Mouse (Mus musculus) hindbrain, embryonic 11.5 days (tissue): ENCODE measurements around the gene Fam69a. TPM values are rescaled to one million over a fixed set of nuclear protein-coding genes. Genes with fewer than 3 reads are reported as not detected.
A peak's percentile ranks its signal among the peaks of the same experiment; 100 is the strongest.
"Not testable (repeated sequence)": the region's sequence is repeated elsewhere in the genome, so short reads cannot be mapped to it uniquely, and the experiment has no call there.

Experiments
- ATAC-seq: fragments of 200-750 bp; cut with Nextera tagmentation; 2 replicates; pipeline ENCODE4 v1.8.0; 2017; ENCODE audit warnings: mild to moderate bottlenecking, moderate TSS enrichment, moderate library complexity; ENCODE audit not compliant: low FRiP score
- DNase-seq: peaks from one replicate; pipeline ENCODE4 v3.0.0-alpha.2; 2015; ENCODE audit warnings: low spot score
- H3K27ac ChIP-seq: fragments of 300-500 bp; sonication (generic); 2 replicates; pipeline ENCODE4 v1.5.1; 2014; ENCODE audit warnings: mild to moderate bottlenecking, low read depth, low read length
- H3K27me3 ChIP-seq: fragments of 300-500 bp; sonication (generic); 2 replicates; pipeline ENCODE4 v1.6.1; 2014; ENCODE audit warnings: mild to moderate bottlenecking, low read length, moderate library complexity, mixed read lengths; ENCODE audit not compliant: control insufficient read depth, insufficient read depth
- H3K36me3 ChIP-seq: fragments of 300-500 bp; sonication (generic); 2 replicates; pipeline ENCODE4 v1.6.1; 2014; ENCODE audit warnings: mild to moderate bottlenecking, low read length, moderate library complexity, mixed read lengths; ENCODE audit not compliant: control insufficient read depth, insufficient read depth
- H3K4me1 ChIP-seq: fragments of 300-500 bp; sonication (generic); replicated peaks from 2 replicates; pipeline ENCODE4 v1.6.1; 2014; ENCODE audit warnings: low read length, mixed read lengths; ENCODE audit not compliant: control insufficient read depth, insufficient read depth
- H3K4me2 ChIP-seq: fragments of 300-500 bp; sonication (generic); replicated peaks from 2 replicates; pipeline ENCODE4 v1.6.1; 2014; ENCODE audit warnings: mild to moderate bottlenecking, low read depth, low read length
- H3K4me3 ChIP-seq: fragments of 300-500 bp; sonication (generic); 2 replicates; pipeline ENCODE4 v1.5.1; 2014; ENCODE audit warnings: low read depth, low read length
- H3K9ac ChIP-seq: fragments of 300-500 bp; sonication (generic); 2 replicates; pipeline ENCODE4 v1.6.1; 2014; ENCODE audit warnings: low read depth, low read length
- H3K9me3 ChIP-seq: fragments of 300-500 bp; sonication (generic); 2 replicates; pipeline ENCODE4 v1.6.1; 2016; ENCODE audit warnings: low read length; ENCODE audit not compliant: control insufficient read depth
- WGBS: fragments of 180-500 bp; shearing (Covaris S2); extraction: QIAGEN DNeasy Blood & Tissue Kit; methylation state at CpG from one replicate; pipeline ENCODE4 v1.1.7; 2014; 5-methylcytosine and 5-hydroxymethylcytosine counted together
- polyA plus RNA-seq: library from polyadenylated mRNA; unstranded; fragments of >200 nt; fragmentation: Nextera tagmentation; extraction: Ambion mirVana; gene quantifications from 2 replicates; pipeline ENCODE4 v1.2.1, GENCODE M21; 2014

The Fam69a gene
- 24.8 and 28.5 TPM in 2 replicates for polyA plus RNA-seq

- Histone ChIP-seq H3K9ac (peak within 1 kb of the TSS; percentile 88), H3K36me3 (no peaks in the 10 kb centered on the region), H3K4me3 (peak within 1 kb of the TSS; percentile 79), H3K9me3 (no peaks in the 10 kb centered on the region), H3K4me2 (peak within 1 kb of the TSS; percentile 78), H3K4me1 (no peaks in the 10 kb centered on the region), H3K27ac (peak within 1 kb of the TSS; percentile 94), H3K27me3 (no peaks in the 10 kb centered on the region)
- under 1% methylated on average over 31 of the region's 91 CpGs for WGBS
- peak; percentile 96 for DNase-seq
- peak; percentile 92 for ATAC-seq
Measured at GRCm38 (mm10) chr5:107986967-107987834, at the start of gene Fam69a. Gene Fam69a, minus strand, starts transcription at chr5:107987085.

- H3K4me3 ChIP-seq: no peak overlapping the region
- no peaks in the 10 kb centered on the region for H3K9me3 ChIP-seq
- no peaks in the 10 kb centered on the region for H3K4me1 ChIP-seq
- 44% methylated on average over 2 of the region's 2 CpGs for WGBS
- H3K27ac ChIP-seq: no peak overlapping the region
- no peaks in the 10 kb centered on the region for H3K27me3 ChIP-seq
- ATAC-seq (no peak), DNase-seq (no peak)
- H3K9ac ChIP-seq: no peak overlapping the region
- no peak overlapping the region for H3K4me2 ChIP-seq
- H3K36me3 ChIP-seq: no peaks in the 10 kb centered on the region
Measured at GRCm38 (mm10) chr5:108035523-108035922, 48.6 kb upstream of the Fam69a start.

GRCm38 (mm10) chr5:108034194-108034593 lies 47.3 kb upstream of the Fam69a start:
- peak; percentile 63 for DNase-seq
- no peaks in the 10 kb centered on the region for H3K27me3 ChIP-seq
- H3K4me2 ChIP-seq: no peak overlapping the region
- no peak for ATAC-seq
- H3K36me3 ChIP-seq: no peaks in the 10 kb centered on the region
- H3K27ac ChIP-seq: no peak overlapping the region
- 35% methylated on average over 3 of the region's 4 CpGs for WGBS
- H3K9ac ChIP-seq: no peak overlapping the region
- no peaks in the 10 kb centered on the region for H3K4me1 ChIP-seq
- no peak overlapping the region for H3K4me3 ChIP-seq
- H3K9me3 ChIP-seq: no peaks in the 10 kb centered on the region

- Histone ChIP-seq H3K27me3 (no peaks in the 10 kb centered on the region), H3K4me3 (no peak overlapping the region), H3K27ac (no peak overlapping the region), H3K4me1 (no peaks in the 10 kb centered on the region), H3K4me2 (no peak overlapping the region), H3K9ac (no peak overlapping the region), H3K9me3 (no peaks in the 10 kb centered on the region), H3K36me3 (no peaks in the 10 kb centered on the region)
- WGBS: 96% methylated on average over 4 of the region's 4 CpGs
- ATAC-seq (no peak), DNase-seq (no peak)
Measured at GRCm38 (mm10) chr5:108031267-108031666, 44.4 kb upstream of the Fam69a start.

GRCm38 (mm10) chr5:108029968-108030367 lies 43.1 kb upstream of the Fam69a start:
- ATAC-seq (no peak), DNase-seq (no peak)
- Histone ChIP-seq H3K4me3 (no peak overlapping the region), H3K36me3 (no peaks in the 10 kb centered on the region), H3K9me3 (no peaks in the 10 kb centered on the region), H3K9ac (no peak overlapping the region), H3K4me2 (no peak overlapping the region), H3K27ac (no peak overlapping the region), H3K4me1 (no peaks in the 10 kb centered on the region), H3K27me3 (no peaks in the 10 kb centered on the region)
- 88% methylated on average over 2 of the region's 2 CpGs for WGBS

GRCm38 (mm10) chr5:108028797-108029536 lies 42.1 kb upstream of the Fam69a start:
- WGBS: 84% methylated on average over 7 of the region's 7 CpGs
- not testable (repeated sequence) for H3K4me3 ChIP-seq, H3K4me2 ChIP-seq, H3K36me3 ChIP-seq, H3K27ac ChIP-seq, DNase-seq, H3K27me3 ChIP-seq, H3K9ac ChIP-seq, H3K4me1 ChIP-seq, H3K9me3 ChIP-seq, ATAC-seq

GRCm38 (mm10) chr5:108028230-108028629 lies 41.3 kb upstream of the Fam69a start:
- Histone ChIP-seq H3K9ac (no peak overlapping the region), H3K4me1 (no peaks in the 10 kb centered on the region), H3K4me2 (no peak overlapping the region), H3K27me3 (no peaks in the 10 kb centered on the region), H3K9me3 (no peaks in the 10 kb centered on the region), H3K27ac (no peak overlapping the region), H3K4me3 (no peak overlapping the region), H3K36me3 (no peaks in the 10 kb centered on the region)
- WGBS: 88% methylated on average over 4 of the region's 4 CpGs
- ATAC-seq: no peak
- DNase-seq: no peak

GRCm38 (mm10) chr5:108021346-108021745 lies 34.5 kb upstream of the Fam69a start:
- no peak for DNase-seq
- Histone ChIP-seq H3K4me3 (no peak overlapping the region), H3K9ac (no peak overlapping the region), H3K4me2 (no peak overlapping the region), H3K27ac (no peak overlapping the region), H3K27me3 (no peaks in the 10 kb centered on the region), H3K9me3 (no peaks in the 10 kb centered on the region), H3K4me1 (no peaks in the 10 kb centered on the region), H3K36me3 (no peaks in the 10 kb centered on the region)
- ATAC-seq: no peak
- WGBS: 72% methylated on average over 3 of the region's 3 CpGs
